Mouse (Mus musculus): Measurements from ENCODE around the gene Cactin. TPM values are rescaled to one million over a fixed set of nuclear protein-coding genes. Genes with fewer than 3 reads are reported as not detected.

The Cactin gene
- polyA plus RNA-seq, 1 experiment from 2014 or later, result 49.9 TPM

DNA sequence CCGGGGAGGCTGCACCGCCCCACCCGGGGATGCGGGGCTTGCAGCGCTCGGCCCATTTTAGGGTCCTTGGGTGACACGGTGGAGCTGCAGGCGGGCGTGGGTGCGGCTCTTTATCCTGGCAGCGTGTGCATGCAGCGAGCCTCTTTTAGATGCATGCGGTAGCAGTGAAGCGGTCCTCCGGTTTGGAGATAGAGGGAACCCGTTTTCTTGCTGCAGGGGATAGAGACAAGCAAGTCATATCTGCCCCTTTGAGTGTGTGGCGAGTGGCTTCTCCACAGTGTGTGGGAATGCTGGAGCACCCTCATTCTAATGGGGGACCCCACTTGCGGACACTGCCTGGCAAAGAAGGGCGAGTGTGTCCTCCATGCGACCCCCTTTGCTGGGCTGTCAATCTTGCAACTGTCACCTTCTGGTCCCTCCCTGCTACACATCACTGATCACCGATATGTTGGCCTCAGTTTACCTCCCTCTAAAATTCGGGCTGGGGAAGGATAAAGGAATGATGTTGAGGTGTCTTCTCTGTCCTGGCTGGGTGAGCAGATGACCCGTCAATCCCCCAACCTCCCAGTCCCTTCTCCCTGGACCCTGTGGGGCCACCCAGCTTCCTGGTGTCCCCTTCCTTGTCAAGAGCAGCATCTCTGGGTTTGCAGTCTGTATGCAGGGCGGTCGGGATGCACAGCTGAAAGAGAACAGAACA lies 27.4 kb upstream of the Cactin start:
- Histone ChIP-seq H3K4me2 (peak overlapping the region; percentile 95), H3K4me1 (replicated peaks; ENCODE audit: control insufficient read depth, insufficient read depth, low read length) (peaks cover 59% of the 10 kb centered on the region), H3K27me3 (replicated peaks; ENCODE audit: control insufficient read depth, insufficient read depth, low read length) (peaks cover 13% of the 10 kb centered on the region), H3K27ac (ENCODE audit: low read depth, low read length) (peak overlapping the region; percentile 83), H3K36me3 (ENCODE audit: control insufficient read depth, insufficient read depth, low read length) (peaks cover 5% of the 10 kb centered on the region; the same call in 1 of the 2 replicates), H3K4me3 (ENCODE audit: low read depth, low read length) (peak overlapping the region; percentile 72), H3K9ac (ENCODE audit: low read depth, low read length) (peak overlapping the region; percentile 87), H3K9me3 (ENCODE audit: control insufficient read depth, low read length) (no peaks in the 10 kb centered on the region)
- DNase-seq (ENCODE audit: low spot score) (no peak), ATAC-seq (replicated peaks; ENCODE audit: low FRiP score) (no peak)
- 3% methylated on average over 25 of the region's 25 CpGs for WGBS

DNA sequence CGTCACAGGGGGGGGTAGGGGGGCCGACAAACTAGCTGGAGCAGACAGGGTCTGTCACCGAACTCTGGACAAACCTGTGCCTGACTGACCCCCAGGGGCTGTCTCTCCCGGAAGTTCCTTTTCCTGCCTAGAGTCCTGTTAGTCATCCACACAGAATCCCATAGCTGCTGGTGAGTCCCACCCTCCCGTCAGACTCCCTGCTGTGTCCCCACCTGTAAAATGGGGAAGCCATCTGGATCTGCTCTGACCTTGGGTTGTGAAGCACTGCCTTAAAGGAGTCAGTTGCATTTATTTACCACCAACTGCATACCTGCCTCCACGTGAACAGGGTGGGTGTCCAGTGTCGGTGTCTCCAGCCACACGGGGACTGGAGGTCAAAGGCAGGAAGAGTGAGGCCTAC lies 26.5 kb upstream of the Cactin start:
- peak overlapping the region; percentile 72 for H3K4me3 ChIP-seq (ENCODE audit: low read depth, low read length)
- peak overlapping the region; percentile 95 for H3K4me2 ChIP-seq
- H3K27me3 ChIP-seq (replicated peaks; ENCODE audit: control insufficient read depth, insufficient read depth, low read length), result peaks cover 13% of the 10 kb centered on the region
- H3K9ac ChIP-seq (ENCODE audit: low read depth, low read length), result peak overlapping the region; percentile 87
- 42% methylated on average over 8 of the region's 8 CpGs for WGBS
- no peak for DNase-seq (ENCODE audit: low spot score)
- ATAC-seq (replicated peaks; ENCODE audit: low FRiP score), result no peak
- peaks cover 64% of the 10 kb centered on the region for H3K4me1 ChIP-seq (replicated peaks; ENCODE audit: control insufficient read depth, insufficient read depth, low read length)
- no peak overlapping the region for H3K27ac ChIP-seq (ENCODE audit: low read depth, low read length)
- peaks cover 5% of the 10 kb centered on the region; the same call in 1 of the 2 replicates for H3K36me3 ChIP-seq (ENCODE audit: control insufficient read depth, insufficient read depth, low read length)
- no peaks in the 10 kb centered on the region for H3K9me3 ChIP-seq (ENCODE audit: control insufficient read depth, low read length)

DNA sequence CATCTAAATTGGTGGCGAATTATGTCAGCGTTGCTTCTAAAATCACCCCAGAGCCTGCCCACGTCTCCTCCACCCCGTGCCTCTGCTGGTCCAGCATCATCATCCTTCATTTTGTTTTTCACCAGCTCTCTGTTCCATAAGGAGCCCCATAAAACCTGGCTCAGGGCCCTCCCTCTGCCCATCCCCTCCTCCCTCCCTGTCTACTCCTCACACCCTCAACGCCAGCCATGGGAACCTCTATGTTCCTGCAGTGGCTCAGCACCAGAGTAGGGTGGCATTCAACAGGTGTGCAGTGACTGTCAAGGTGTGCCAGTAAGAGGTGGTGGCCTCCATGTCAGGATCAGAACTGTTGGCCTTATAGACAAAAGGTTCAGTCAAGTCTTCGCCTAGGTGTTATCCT lies 25.7 kb upstream of the Cactin start:
- 89% methylated on average over 6 of the region's 6 CpGs for WGBS
- peaks cover 5% of the 10 kb centered on the region; the same call in 1 of the 2 replicates for H3K36me3 ChIP-seq (ENCODE audit: control insufficient read depth, insufficient read depth, low read length)
- peak overlapping the region; percentile 22; the same call in 1 of the 2 replicates for H3K9ac ChIP-seq (ENCODE audit: low read depth, low read length)
- no peaks in the 10 kb centered on the region for H3K9me3 ChIP-seq (ENCODE audit: control insufficient read depth, low read length)
- DNase-seq (ENCODE audit: low spot score), result no peak
- peaks cover 11% of the 10 kb centered on the region for H3K27me3 ChIP-seq (replicated peaks; ENCODE audit: control insufficient read depth, insufficient read depth, low read length)
- H3K4me3 ChIP-seq (ENCODE audit: low read depth, low read length), result no peak overlapping the region
- peak overlapping the region; percentile 95; the same call in 1 of the 2 replicates for H3K4me2 ChIP-seq
- peaks cover 71% of the 10 kb centered on the region for H3K4me1 ChIP-seq (replicated peaks; ENCODE audit: control insufficient read depth, insufficient read depth, low read length)
- no peak overlapping the region for H3K27ac ChIP-seq (ENCODE audit: low read depth, low read length)
- no peak for ATAC-seq (replicated peaks; ENCODE audit: low FRiP score)

DNA sequence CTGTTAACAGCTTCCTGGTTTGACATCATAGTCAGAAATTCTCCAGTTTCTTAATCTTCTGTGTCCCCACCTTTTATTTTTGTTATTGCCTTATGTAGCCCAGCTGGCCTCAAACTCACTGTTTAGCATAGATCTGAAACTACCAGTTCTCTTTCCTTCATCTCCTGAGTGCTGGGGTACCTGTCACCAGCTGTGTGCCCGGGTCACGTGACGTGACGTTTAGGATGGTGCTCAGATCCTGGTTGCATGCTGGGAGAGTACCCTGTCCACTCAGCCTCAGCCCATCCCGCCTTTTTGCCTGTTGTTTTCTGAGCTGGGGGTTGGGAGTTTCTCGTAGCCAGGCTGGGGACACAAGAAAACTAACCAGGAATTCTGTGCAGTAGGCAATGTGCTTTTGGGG lies 23.7 kb upstream of the Cactin start:
- Histone ChIP-seq H3K9me3 (ENCODE audit: control insufficient read depth, low read length) (no peaks in the 10 kb centered on the region), H3K4me3 (ENCODE audit: low read depth, low read length) (no peak overlapping the region), H3K4me1 (replicated peaks; ENCODE audit: control insufficient read depth, insufficient read depth, low read length) (peaks cover 78% of the 10 kb centered on the region), H3K36me3 (ENCODE audit: control insufficient read depth, insufficient read depth, low read length) (peaks cover 5% of the 10 kb centered on the region; the same call in 1 of the 2 replicates), H3K27ac (ENCODE audit: low read depth, low read length) (peak overlapping the region; percentile 59; the same call in 1 of the 2 replicates), H3K9ac (ENCODE audit: low read depth, low read length) (peak overlapping the region; percentile 27; the same call in 1 of the 2 replicates), H3K27me3 (replicated peaks; ENCODE audit: control insufficient read depth, insufficient read depth, low read length) (no peaks in the 10 kb centered on the region), H3K4me2 (peak overlapping the region; percentile 32; the same call in 1 of the 2 replicates)
- 77% methylated on average over 6 of the region's 6 CpGs for WGBS
- ATAC-seq (replicated peaks; ENCODE audit: low FRiP score) (no peak), DNase-seq (ENCODE audit: low spot score) (no peak)

DNA sequence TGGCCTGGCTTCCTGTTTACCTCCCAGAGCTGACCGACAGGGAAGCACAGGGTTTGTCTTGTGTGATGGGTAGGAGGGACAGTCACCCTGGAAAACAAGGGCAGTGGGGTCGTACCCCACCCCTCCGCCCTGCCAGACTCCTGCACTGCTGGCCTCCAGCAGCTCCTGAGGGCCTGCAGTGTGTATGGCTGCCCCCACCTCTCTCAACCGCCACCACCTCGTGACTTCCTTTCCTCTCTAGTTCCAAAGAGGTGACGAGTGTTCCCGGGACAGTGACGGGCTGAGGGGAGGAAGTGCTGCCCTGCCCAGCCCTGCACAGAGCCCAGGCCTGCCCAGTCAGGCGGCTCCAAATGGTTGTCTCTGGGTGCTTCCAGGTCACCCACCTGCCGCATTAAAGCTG lies 23.1 kb upstream of the Cactin start:
- Histone ChIP-seq H3K4me3 (ENCODE audit: low read depth, low read length) (no peak overlapping the region), H3K27me3 (replicated peaks; ENCODE audit: control insufficient read depth, insufficient read depth, low read length) (no peaks in the 10 kb centered on the region), H3K27ac (ENCODE audit: low read depth, low read length) (peak overlapping the region; percentile 59), H3K36me3 (ENCODE audit: control insufficient read depth, insufficient read depth, low read length) (peaks cover 5% of the 10 kb centered on the region; the same call in 1 of the 2 replicates), H3K4me1 (replicated peaks; ENCODE audit: control insufficient read depth, insufficient read depth, low read length) (peaks cover 82% of the 10 kb centered on the region), H3K4me2 (peak overlapping the region; percentile 32), H3K9me3 (ENCODE audit: control insufficient read depth, low read length) (no peaks in the 10 kb centered on the region), H3K9ac (ENCODE audit: low read depth, low read length) (peak overlapping the region; percentile 27)
- DNase-seq (ENCODE audit: low spot score) (no peak), ATAC-seq (replicated peaks; ENCODE audit: low FRiP score) (no peak)
- WGBS, result 37% methylated on average over 10 of the region's 10 CpGs

DNA sequence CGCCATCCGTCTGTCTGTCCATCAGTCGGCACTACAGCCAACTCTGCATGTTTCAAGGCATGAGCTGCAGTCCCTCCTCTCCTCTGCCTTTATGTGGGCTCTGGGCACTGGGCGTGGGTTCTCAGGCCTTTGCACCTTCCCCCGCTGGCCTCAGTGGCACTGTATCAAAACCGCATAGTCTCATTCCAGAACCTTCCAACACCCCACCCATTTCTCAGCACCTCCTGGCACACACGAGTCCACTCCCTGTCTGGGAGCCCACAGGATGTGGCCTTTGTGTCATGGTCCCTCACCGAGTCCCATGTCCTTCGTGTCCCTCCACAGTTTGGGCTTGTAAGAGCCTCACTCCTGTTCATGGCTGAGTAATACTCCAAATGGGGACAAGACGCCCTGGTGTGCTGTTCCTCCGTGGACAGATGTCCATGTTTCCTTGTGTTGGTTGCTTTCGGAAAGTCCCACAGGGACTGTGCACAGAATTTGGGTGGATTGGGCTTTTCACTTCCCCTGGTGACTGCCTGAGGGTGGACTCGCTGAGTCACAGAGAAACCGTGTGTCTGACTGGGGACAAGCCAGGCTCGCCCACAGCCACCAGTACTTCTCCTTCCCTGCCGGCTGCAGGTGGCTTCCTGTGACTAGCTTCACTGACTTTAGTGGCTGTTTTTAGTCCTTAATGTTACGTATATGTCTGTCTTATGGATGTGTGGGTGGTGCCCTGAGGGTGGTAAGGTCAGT lies 22.4 kb upstream of the Cactin start:
- WGBS, result 82% methylated on average over 17 of the region's 17 CpGs

DNA sequence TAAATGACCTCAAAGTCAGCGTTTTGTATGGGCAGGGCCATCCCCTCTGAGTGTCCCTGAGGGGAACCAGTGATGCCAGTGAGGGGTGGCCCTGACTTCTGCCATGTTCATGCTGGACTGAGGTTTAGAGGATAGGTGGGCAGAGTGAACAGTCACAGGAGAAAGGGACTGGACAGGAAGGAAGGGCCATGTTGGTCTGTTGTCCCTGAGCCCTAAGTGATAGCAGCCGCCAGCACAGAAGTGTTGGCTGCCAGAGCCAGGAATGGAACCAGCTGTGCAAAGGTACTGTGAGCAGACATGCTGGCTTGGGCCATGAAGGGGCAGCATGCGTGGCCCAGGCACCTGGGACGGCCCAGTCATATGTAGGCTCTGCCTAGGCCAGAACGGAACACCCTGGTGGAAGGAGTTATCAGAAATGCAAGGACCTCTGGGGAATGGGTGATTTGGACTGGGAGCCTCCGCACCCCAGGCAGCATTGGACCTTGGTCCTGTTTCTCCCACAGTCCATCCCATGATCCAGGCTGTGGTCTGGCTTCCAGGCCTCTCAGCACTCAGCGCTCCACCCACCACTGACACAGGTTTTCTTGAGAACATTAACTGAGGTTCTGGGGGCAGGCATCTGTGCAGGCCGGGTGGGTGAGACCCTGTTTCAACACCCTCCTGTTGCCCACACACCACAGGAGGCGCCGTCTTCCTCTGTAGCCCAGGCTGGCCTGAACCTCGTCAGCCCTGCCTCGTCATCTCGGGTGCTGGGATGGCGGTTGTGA lies 21.1 kb upstream of the Cactin start:
- H3K4me1 ChIP-seq (replicated peaks; ENCODE audit: control insufficient read depth, insufficient read depth, low read length), result peaks cover 86% of the 10 kb centered on the region
- H3K36me3 ChIP-seq (ENCODE audit: control insufficient read depth, insufficient read depth, low read length), result peaks cover 5% of the 10 kb centered on the region; the same call in 1 of the 2 replicates
- no peaks in the 10 kb centered on the region for H3K9me3 ChIP-seq (ENCODE audit: control insufficient read depth, low read length)
- H3K9ac ChIP-seq (ENCODE audit: low read depth, low read length), result peak overlapping the region; percentile 1; the same call in 1 of the 2 replicates
- no peak for DNase-seq (ENCODE audit: low spot score)
- no peak for ATAC-seq (replicated peaks; ENCODE audit: low FRiP score)
- peak overlapping the region; percentile 39 for H3K4me2 ChIP-seq
- 72% methylated on average over 14 of the region's 14 CpGs for WGBS
- H3K27ac ChIP-seq (ENCODE audit: low read depth, low read length), result peak overlapping the region; percentile 80
- no peak overlapping the region for H3K4me3 ChIP-seq (ENCODE audit: low read depth, low read length)
- H3K27me3 ChIP-seq (replicated peaks; ENCODE audit: control insufficient read depth, insufficient read depth, low read length), result no peaks in the 10 kb centered on the region

More for the DNA sequence above, 22.4 kb upstream of the Cactin start:
- Histone ChIP-seq H3K4me2 (peak overlapping the region; percentile 32), H3K36me3 (ENCODE audit: control insufficient read depth, insufficient read depth, low read length) (peaks cover 5% of the 10 kb centered on the region; the same call in 1 of the 2 replicates), H3K27ac (ENCODE audit: low read depth, low read length) (peak overlapping the region; percentile 59), H3K9me3 (ENCODE audit: control insufficient read depth, low read length) (no peaks in the 10 kb centered on the region), H3K4me1 (replicated peaks; ENCODE audit: control insufficient read depth, insufficient read depth, low read length) (peaks cover 87% of the 10 kb centered on the region), H3K27me3 (replicated peaks; ENCODE audit: control insufficient read depth, insufficient read depth, low read length) (no peaks in the 10 kb centered on the region), H3K4me3 (ENCODE audit: low read depth, low read length) (no peak overlapping the region), H3K9ac (ENCODE audit: low read depth, low read length) (peak overlapping the region; percentile 27; the same call in 1 of the 2 replicates)
- no peak for ATAC-seq (replicated peaks; ENCODE audit: low FRiP score)
- DNase-seq (ENCODE audit: low spot score), result no peak

DNA sequence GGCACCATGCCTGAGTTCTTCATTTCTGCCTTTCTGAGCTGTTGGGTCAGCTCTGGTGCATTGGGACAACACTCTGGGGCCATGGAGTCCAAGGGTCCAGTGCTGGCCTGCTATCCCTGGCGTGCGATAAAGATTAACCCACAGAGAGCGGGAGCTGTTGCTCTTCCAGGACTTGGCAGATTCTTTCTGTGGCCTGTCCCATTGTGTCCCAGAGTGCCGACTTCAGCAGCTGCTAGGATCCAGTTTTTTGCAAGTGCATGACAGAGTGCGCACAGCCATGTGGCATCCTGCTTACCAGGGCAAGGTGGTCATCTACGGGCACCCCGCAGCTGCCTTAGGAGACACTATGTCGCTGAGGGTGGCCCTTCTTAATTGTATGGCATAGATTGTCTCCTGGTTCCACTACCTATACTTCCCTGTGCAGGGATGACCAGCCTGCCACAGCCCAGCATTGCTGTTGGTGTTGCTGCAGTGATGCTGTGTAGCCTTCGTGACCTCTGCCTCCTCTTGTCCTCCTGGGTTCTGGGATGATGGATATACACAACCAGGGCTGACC lies 20.5 kb upstream of the Cactin start:
- 76% methylated on average over 9 of the region's 9 CpGs for WGBS
- peak overlapping the region; percentile 39 for H3K4me2 ChIP-seq
- peak overlapping the region; percentile 80 for H3K27ac ChIP-seq (ENCODE audit: low read depth, low read length)
- H3K4me1 ChIP-seq (replicated peaks; ENCODE audit: control insufficient read depth, insufficient read depth, low read length), result peaks cover 84% of the 10 kb centered on the region
- no peaks in the 10 kb centered on the region for H3K9me3 ChIP-seq (ENCODE audit: control insufficient read depth, low read length)
- ATAC-seq (replicated peaks; ENCODE audit: low FRiP score) (no peak), DNase-seq (ENCODE audit: low spot score) (no peak)
- no peak overlapping the region for H3K9ac ChIP-seq (ENCODE audit: low read depth, low read length)
- no peaks in the 10 kb centered on the region for H3K27me3 ChIP-seq (replicated peaks; ENCODE audit: control insufficient read depth, insufficient read depth, low read length)
- H3K4me3 ChIP-seq (ENCODE audit: low read depth, low read length), result no peak overlapping the region
- H3K36me3 ChIP-seq (ENCODE audit: control insufficient read depth, insufficient read depth, low read length), result peaks cover 5% of the 10 kb centered on the region; the same call in 1 of the 2 replicates
